Mouse (Mus musculus) G1E (cell line): Measurements from ENCODE around the gene Armc6.

ENCODE experiments used
- CTCF ChIP-seq: IDR thresholded peaks from 2 replicates; pipeline ENCODE4 v1.5.1; 2012; ENCODE audit warnings: low read depth, low read length, inconsistent platforms, mixed read lengths
- GATA1 ChIP-seq: IDR thresholded peaks from 2 replicates; pipeline ENCODE4 v1.6.1; 2012; ENCODE audit warnings: borderline replicate concordance, low read length, inconsistent platforms, mixed read lengths
- POLR2AphosphoS5 ChIP-seq: IDR thresholded peaks from 2 replicates; pipeline ENCODE4 v1.6.1; 2012; ENCODE audit warnings: low read depth, low read length, inconsistent platforms; ENCODE audit not compliant: insufficient replicate concordance

DNA sequence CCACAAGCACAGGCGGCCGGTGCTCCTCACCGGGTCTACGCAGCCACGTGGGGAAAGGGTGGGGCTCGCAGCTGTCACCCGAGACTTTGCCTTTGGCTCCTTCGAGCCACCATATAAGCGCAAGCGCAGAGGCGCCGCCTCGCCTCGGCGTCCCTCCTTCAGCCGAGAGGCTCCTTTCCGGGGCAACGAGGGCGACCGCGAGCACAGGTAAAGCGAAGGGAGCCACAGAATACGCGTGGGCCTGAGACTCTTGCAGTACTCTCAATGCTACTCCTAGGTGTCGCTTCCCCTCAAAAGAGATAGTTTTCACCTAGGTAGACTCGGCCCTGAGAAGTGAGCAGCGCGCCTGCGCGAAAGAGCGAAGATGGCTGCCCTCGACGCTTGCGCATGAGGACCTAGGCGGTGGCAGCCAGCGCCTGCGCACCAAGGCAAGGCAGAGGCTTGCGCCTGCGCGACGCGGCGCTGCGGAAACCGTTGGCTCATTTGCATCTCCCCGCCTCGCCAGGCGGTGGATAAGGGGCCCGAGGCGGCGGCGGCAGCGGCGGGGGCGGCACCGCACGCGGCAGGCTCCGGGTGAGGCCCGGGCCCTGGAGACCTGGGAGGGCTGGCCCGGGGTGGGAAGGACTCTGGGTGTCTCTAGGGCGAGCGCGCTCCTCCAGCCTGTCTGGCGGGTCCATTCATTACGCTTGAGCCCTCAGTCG, at the start of gene Armc6, which contains the start of gene Sugp2:
- TF ChIP-seq CTCF: no peak
- no peak for TF ChIP-seq GATA1
- no peak for TF ChIP-seq POLR2AphosphoS5
